Mouse (Mus musculus): Measurements from ENCODE around the gene Rsph14. TPM values are rescaled to one million over a fixed set of nuclear protein-coding genes. Genes with fewer than 3 reads are reported as not detected.

Gene Rsph14
- polyA plus RNA-seq, 1 experiment from 2014 or later, result not detected

- DNase-seq (ENCODE audit: low read depth, low spot score) (no peak), ATAC-seq (no peak)
- POLR2A ChIA-PET, result no interaction called here
- CTCF ChIA-PET, result interaction anchor here (1.3 kb wide), 1 partner anchor 9 kb away, joined by 5 read pairs; no protein-coding TSS in a partner anchor
- no peak for TF ChIP-seq CTCF (IDR thresholded peaks at IDR 0.05)
- in situ Hi-C loops (cut with MboI; ENCODE audit: low pct_unique_long_range_greater_than_20kb), result no loop called here
- no peaks in the 10 kb centered on the region for H3K27me3 ChIP-seq
These were observed 856 bp downstream of the Rsph14 start for GRCm38 (mm10) chr10:75031345-75032114.

GRCm38 (mm10) chr10:75030234-75030633, 2.2 kb downstream of the Rsph14 start:
- CTCF ChIA-PET, result no interaction called here

GRCm38 (mm10) chr10:75029677-75030076, 2.7 kb downstream of the Rsph14 start:
- in situ Hi-C loops (cut with MboI; ENCODE audit: low pct_unique_long_range_greater_than_20kb), result no loop called here
- TF ChIP-seq CTCF (IDR thresholded peaks at IDR 0.05), result no peak
- ATAC-seq (no peak), DNase-seq (ENCODE audit: low read depth, low spot score) (no peak)
- H3K27me3 ChIP-seq, result no peaks in the 10 kb centered on the region
- ChIA-PET POLR2A (no interaction called here), CTCF (no interaction called here)

More at GRCm38 (mm10) chr10:75030234-75030633, 2.2 kb downstream of the Rsph14 start:
- TF ChIP-seq CTCF (IDR thresholded peaks at IDR 0.05), result no peak
- POLR2A ChIA-PET, result no interaction called here
- DNase-seq (ENCODE audit: low read depth, low spot score) (no peak), ATAC-seq (no peak)
- no peaks in the 10 kb centered on the region for H3K27me3 ChIP-seq
- in situ Hi-C loops (cut with MboI; ENCODE audit: low pct_unique_long_range_greater_than_20kb), result no loop called here

- ATAC-seq (no peak), DNase-seq (ENCODE audit: low read depth, low spot score) (no peak)
- ChIA-PET POLR2A (no interaction called here), CTCF (no interaction called here)
- in situ Hi-C loops (cut with MboI; ENCODE audit: low pct_unique_long_range_greater_than_20kb), result no loop called here
- no peaks in the 10 kb centered on the region for H3K27me3 ChIP-seq
- no peak for TF ChIP-seq CTCF (IDR thresholded peaks at IDR 0.05)
These were observed 3.6 kb downstream of the Rsph14 start for GRCm38 (mm10) chr10:75028743-75029142.

GRCm38 (mm10) chr10:75026491-75026890, 5.9 kb downstream of the Rsph14 start:
- in situ Hi-C loops (cut with MboI; ENCODE audit: low pct_unique_long_range_greater_than_20kb), result no loop called here
- ChIA-PET CTCF (no interaction called here), POLR2A (no interaction called here)
- no peak for TF ChIP-seq CTCF (IDR thresholded peaks at IDR 0.05)
- H3K27me3 ChIP-seq, result no peaks in the 10 kb centered on the region
- DNase-seq (ENCODE audit: low read depth, low spot score) (no peak), ATAC-seq (no peak)

- no peak for TF ChIP-seq CTCF (IDR thresholded peaks at IDR 0.05)
- in situ Hi-C loops (cut with MboI; ENCODE audit: low pct_unique_long_range_greater_than_20kb), result loop anchor here (5.0 kb wide), 1 partner anchor 79 kb away; no protein-coding TSS in a partner anchor
- H3K27me3 ChIP-seq, result no peaks in the 10 kb centered on the region
- POLR2A ChIA-PET, result no interaction called here
- ATAC-seq (no peak), DNase-seq (ENCODE audit: low read depth, low spot score) (no peak)
- CTCF ChIA-PET, result interaction anchor here (1.1 to 3.4 kb wide), 6 partner anchors 10 to 130 kb away, joined by 3 to 12 read pairs (median 4); no protein-coding TSS in a partner anchor
These were observed 11.2 kb downstream of the Rsph14 start for GRCm38 (mm10) chr10:75021138-75021537.

GRCm38 (mm10) chr10:75020271-75020670, 12.1 kb downstream of the Rsph14 start:
- CTCF ChIA-PET, result interaction anchor here (1.1 to 3.4 kb wide), 3 partner anchors 10 to 131 kb away, joined by 3 to 12 read pairs (median 11); no protein-coding TSS in a partner anchor
- POLR2A ChIA-PET, result no interaction called here
- in situ Hi-C loops (cut with MboI; ENCODE audit: low pct_unique_long_range_greater_than_20kb), result loop anchor here (5.0 kb wide), 1 partner anchor 78 kb away; no protein-coding TSS in a partner anchor

GRCm38 (mm10) chr10:75016481-75016880, 15.9 kb downstream of the Rsph14 start:
- CTCF ChIA-PET, result no interaction called here
- in situ Hi-C loops (cut with MboI; ENCODE audit: low pct_unique_long_range_greater_than_20kb), result no loop called here
- no peak for TF ChIP-seq CTCF (IDR thresholded peaks at IDR 0.05)
- peaks cover 6% of the 10 kb centered on the region for H3K27me3 ChIP-seq
- POLR2A ChIA-PET, result no interaction called here
- no peak for ATAC-seq
- DNase-seq (ENCODE audit: low read depth, low spot score), result no peak

More at GRCm38 (mm10) chr10:75020271-75020670, 12.1 kb downstream of the Rsph14 start:
- no peaks in the 10 kb centered on the region for H3K27me3 ChIP-seq
- DNase-seq (ENCODE audit: low read depth, low spot score) (no peak), ATAC-seq (no peak)
- no peak for TF ChIP-seq CTCF (IDR thresholded peaks at IDR 0.05)

- ATAC-seq, result no peak
- ChIA-PET POLR2A (interaction anchor here (0.6 to 0.7 kb wide), 3 partner anchors 52 to 98 kb away, joined by 4 to 5 read pairs (median 5); no protein-coding TSS in a partner anchor), CTCF (no interaction called here)
- H3K27me3 ChIP-seq, result peaks cover 6% of the 10 kb centered on the region
- DNase-seq (ENCODE audit: low read depth, low spot score), result no peak
- no peak for TF ChIP-seq CTCF (IDR thresholded peaks at IDR 0.05)
- in situ Hi-C loops (cut with MboI; ENCODE audit: low pct_unique_long_range_greater_than_20kb), result no loop called here
These were observed 16.9 kb downstream of the Rsph14 start for GRCm38 (mm10) chr10:75015465-75015864.

- no peak for ATAC-seq
- CTCF ChIA-PET, result interaction anchor here (1.5 to 4.3 kb wide), 2 partner anchors 11 to 27 kb away, joined by 5 to 11 read pairs; no protein-coding TSS in a partner anchor
These were observed 21.7 kb downstream of the Rsph14 start for GRCm38 (mm10) chr10:75010704-75011103.

More at GRCm38 (mm10) chr10:75010704-75011103, 21.7 kb downstream of the Rsph14 start:
- in situ Hi-C loops (cut with MboI; ENCODE audit: low pct_unique_long_range_greater_than_20kb), result no loop called here
- POLR2A ChIA-PET, result no interaction called here
- peaks cover 6% of the 10 kb centered on the region for H3K27me3 ChIP-seq
- DNase-seq (ENCODE audit: low read depth, low spot score), result no peak
- TF ChIP-seq CTCF (IDR thresholded peaks at IDR 0.05), result no peak
